Mouse (Mus musculus) forebrain, embryonic 10.5 days (tissue): ENCODE data around the gene Zfp239. TPM values are rescaled to one million over a fixed set of nuclear protein-coding genes. Genes with fewer than 3 reads are reported as not detected.

Experiments used
- DNase-seq: peaks from one replicate; pipeline ENCODE4 v3.0.0-alpha.2; 2017; ENCODE audit warnings: low spot score; ENCODE audit errors: extremely low spot score
- H3K27ac ChIP-seq: fragments of 300-500 bp; sonication (generic); 2 replicates; pipeline ENCODE4 v1.5.1; 2016; ENCODE audit warnings: mild to moderate bottlenecking
- H3K27me3 ChIP-seq: fragments of 300-500 bp; sonication (generic); 2 replicates; pipeline ENCODE4 v1.6.1; 2016; ENCODE audit warnings: mild to moderate bottlenecking; ENCODE audit not compliant: poor library complexity, severe bottlenecking
- H3K36me3 ChIP-seq: fragments of 300-500 bp; sonication (generic); replicated peaks from 2 replicates; pipeline ENCODE4 v1.6.1; 2016; ENCODE audit warnings: mild to moderate bottlenecking, moderate library complexity
- H3K4me1 ChIP-seq: fragments of 300-500 bp; sonication (generic); 2 replicates; pipeline ENCODE4 v1.6.1; 2016
- H3K4me3 ChIP-seq: fragments of 300-500 bp; sonication (generic); 2 replicates; pipeline ENCODE4 v1.5.1; 2016; ENCODE audit warnings: mild to moderate bottlenecking, moderate library complexity
- H3K9me3 ChIP-seq: fragments of 300-500 bp; sonication (generic); 2 replicates; pipeline ENCODE4 v1.6.1; 2016; ENCODE audit warnings: mild to moderate bottlenecking, moderate library complexity
- WGBS: fragments of 180-500 bp; shearing (Covaris S2); methylation state at CpG from one replicate; pipeline ENCODE4 v1.1.7; 2016; 5-methylcytosine and 5-hydroxymethylcytosine counted together
- polyA plus RNA-seq: library from polyadenylated mRNA; unstranded; fragments of >200 nt; fragmentation: Nextera tagmentation; extraction: Ambion mirVana; gene quantifications from 2 replicates; pipeline ENCODE4 v1.2.1, GENCODE M21; 2016

Gene Zfp239
- polyA plus RNA-seq, 1 experiment from 2014 or later = 13.6 TPM

GRCm38 (mm10) chr6:117881997-117882396, 20.1 kb downstream of the Zfp239 start:
- DNase-seq = no peak
- 80% methylated on average over 7 of the region's 7 CpGs for WGBS
- Histone ChIP-seq H3K9me3 (no peaks in the 10 kb centered on the region), H3K27ac (no peak overlapping the region), H3K4me3 (no peak overlapping the region), H3K27me3 (no peaks in the 10 kb centered on the region), H3K36me3 (no peaks in the 10 kb centered on the region), H3K4me1 (peaks cover 25% of the 10 kb centered on the region)

- Histone ChIP-seq H3K27me3 (no peaks in the 10 kb centered on the region), H3K36me3 (no peaks in the 10 kb centered on the region), H3K4me1 (peaks cover 19% of the 10 kb centered on the region), H3K9me3 (no peaks in the 10 kb centered on the region), H3K27ac (no peak overlapping the region), H3K4me3 (no peak overlapping the region)
- WGBS = 92% methylated on average over 2 of the region's 2 CpGs
- DNase-seq = no peak
Measured at GRCm38 (mm10) chr6:117885943-117886342, 24.0 kb downstream of the Zfp239 start.

- H3K27ac ChIP-seq = peak overlapping the region; percentile 51
- DNase-seq = no peak
- no peaks in the 10 kb centered on the region for H3K27me3 ChIP-seq
- no peaks in the 10 kb centered on the region for H3K36me3 ChIP-seq
- WGBS = 48% methylated on average over 1 of the region's 1 CpGs
- no peaks in the 10 kb centered on the region for H3K9me3 ChIP-seq
- H3K4me3 ChIP-seq = no peak overlapping the region
- H3K4me1 ChIP-seq = peaks cover 13% of the 10 kb centered on the region; the same call in 1 of the 2 replicates
Measured at GRCm38 (mm10) chr6:117888032-117888431, 26.1 kb downstream of the Zfp239 start.

- Histone ChIP-seq H3K36me3 (no peaks in the 10 kb centered on the region), H3K9me3 (no peaks in the 10 kb centered on the region), H3K4me1 (peaks cover 13% of the 10 kb centered on the region; the same call in 1 of the 2 replicates), H3K4me3 (no peak overlapping the region), H3K27ac (peak overlapping the region; percentile 51), H3K27me3 (no peaks in the 10 kb centered on the region)
- 56% methylated on average over 2 of the region's 2 CpGs for WGBS
- DNase-seq = no peak
Measured at GRCm38 (mm10) chr6:117888642-117889096, 26.8 kb downstream of the Zfp239 start.

GRCm38 (mm10) chr6:117890257-117890656, 28.4 kb downstream of the Zfp239 start:
- no peak overlapping the region for H3K4me3 ChIP-seq
- peaks cover 13% of the 10 kb centered on the region; the same call in 1 of the 2 replicates for H3K4me1 ChIP-seq
- no peaks in the 10 kb centered on the region for H3K36me3 ChIP-seq
- H3K27ac ChIP-seq = no peak overlapping the region
- DNase-seq = no peak
- WGBS = 87% methylated on average over 6 of the region's 6 CpGs
- no peaks in the 10 kb centered on the region for H3K27me3 ChIP-seq
- no peaks in the 10 kb centered on the region for H3K9me3 ChIP-seq

- WGBS = 72% methylated on average over 14 of the region's 14 CpGs
- DNase-seq = no peak
Measured at GRCm38 (mm10) chr6:117891369-117892160, 29.7 kb downstream of the Zfp239 start.

GRCm38 (mm10) chr6:117892386-117892785, 30.5 kb downstream of the Zfp239 start:
- Histone ChIP-seq H3K36me3 (no peaks in the 10 kb centered on the region), H3K27me3 (no peaks in the 10 kb centered on the region), H3K4me3 (no peak overlapping the region), H3K9me3 (no peaks in the 10 kb centered on the region), H3K27ac (no peak overlapping the region), H3K4me1 (peaks cover 13% of the 10 kb centered on the region; the same call in 1 of the 2 replicates)
- WGBS = 72% methylated on average over 3 of the region's 3 CpGs
- DNase-seq = no peak

More at GRCm38 (mm10) chr6:117891369-117892160, 29.7 kb downstream of the Zfp239 start:
- no peaks in the 10 kb centered on the region for H3K36me3 ChIP-seq
- peaks cover 13% of the 10 kb centered on the region; the same call in 1 of the 2 replicates for H3K4me1 ChIP-seq
- H3K27me3 ChIP-seq = no peaks in the 10 kb centered on the region
- H3K4me3 ChIP-seq = no peak overlapping the region
- no peaks in the 10 kb centered on the region for H3K9me3 ChIP-seq
- H3K27ac ChIP-seq = no peak overlapping the region

- 87% methylated on average over 2 of the region's 2 CpGs for WGBS
- Histone ChIP-seq H3K27me3 (no peaks in the 10 kb centered on the region), H3K4me1 (peaks cover 12% of the 10 kb centered on the region; the same call in 1 of the 2 replicates), H3K9me3 (no peaks in the 10 kb centered on the region), H3K27ac (no peak overlapping the region), H3K36me3 (no peaks in the 10 kb centered on the region), H3K4me3 (no peak overlapping the region)
- DNase-seq = no peak
Measured at GRCm38 (mm10) chr6:117893435-117893834, 31.5 kb downstream of the Zfp239 start.

- no peak overlapping the region for H3K4me3 ChIP-seq
- no peaks in the 10 kb centered on the region for H3K4me1 ChIP-seq
- H3K36me3 ChIP-seq = no peaks in the 10 kb centered on the region
- no peaks in the 10 kb centered on the region for H3K27me3 ChIP-seq
- DNase-seq = no peak
- WGBS = 90% methylated on average over 5 of the region's 5 CpGs
- H3K9me3 ChIP-seq = no peaks in the 10 kb centered on the region
- H3K27ac ChIP-seq = no peak overlapping the region
Measured at GRCm38 (mm10) chr6:117897800-117898199, 35.9 kb downstream of the Zfp239 start.

- no peaks in the 10 kb centered on the region for H3K27me3 ChIP-seq
- 86% methylated on average over 17 of the region's 17 CpGs for WGBS
- no peak within 1 kb of the TSS for H3K27ac ChIP-seq
- H3K9me3 ChIP-seq = no peaks in the 10 kb centered on the region
- no peak for DNase-seq
- peaks cover 3% of the 10 kb centered on the region for H3K4me1 ChIP-seq
- H3K4me3 ChIP-seq = no peak within 1 kb of the TSS
- H3K36me3 ChIP-seq = no peaks in the 10 kb centered on the region
Measured at GRCm38 (mm10) chr6:117900126-117901080, 38.5 kb downstream of the Zfp239 start, which contains the start of gene Hnrnpf. Gene Hnrnpf, plus strand, starts transcription at chr6:117900324.

GRCm38 (mm10) chr6:117901510-117902402, 39.9 kb downstream of the Zfp239 start:
- Histone ChIP-seq H3K4me3 (no peak overlapping the region), H3K27me3 (no peaks in the 10 kb centered on the region), H3K9me3 (no peaks in the 10 kb centered on the region), H3K4me1 (peaks cover 8% of the 10 kb centered on the region), H3K27ac (no peak overlapping the region), H3K36me3 (no peaks in the 10 kb centered on the region)
- WGBS = 82% methylated on average over 9 of the region's 9 CpGs
- no peak for DNase-seq

GRCm38 (mm10) chr6:117902556-117902955, 40.7 kb downstream of the Zfp239 start:
- no peak overlapping the region for H3K4me3 ChIP-seq
- no peak for DNase-seq
- H3K9me3 ChIP-seq = no peaks in the 10 kb centered on the region
- no peaks in the 10 kb centered on the region for H3K36me3 ChIP-seq
- no peaks in the 10 kb centered on the region for H3K27me3 ChIP-seq
- H3K4me1 ChIP-seq = peaks cover 8% of the 10 kb centered on the region
- no peak overlapping the region for H3K27ac ChIP-seq
- WGBS = 86% methylated on average over 4 of the region's 4 CpGs
